Mouse (Mus musculus) 3134 (cell line): Measurements from ENCODE around the gene Ap1m2.
"Not testable (repeated sequence)": the region's sequence is repeated elsewhere in the genome, so short reads cannot be mapped to it uniquely, and the experiment has no call there.

Experiments
- DNase-seq: peaks from one replicate; pipeline ENCODE4 v3.0.0-alpha.2; 2011; ENCODE audit warnings: low spot score; ENCODE audit not compliant: insufficient read length; ENCODE audit errors: extremely low read depth

Gene Ap1m2

GRCm38 (mm10) chr9:21264272-21264999, 47.7 kb downstream of the Ap1m2 start:
- no peak for DNase-seq

- no peak for DNase-seq
Observed at GRCm38 (mm10) chr9:21261831-21262230, 50.3 kb downstream of the Ap1m2 start.

- no peak for DNase-seq
Observed at GRCm38 (mm10) chr9:21260491-21261040, 51.6 kb downstream of the Ap1m2 start.

GRCm38 (mm10) chr9:21256349-21256748, 55.8 kb downstream of the Ap1m2 start:
- DNase-seq: not testable (repeated sequence)

- DNase-seq: no peak
Observed at GRCm38 (mm10) chr9:21254690-21255089, 57.4 kb downstream of the Ap1m2 start.

GRCm38 (mm10) chr9:21251116-21251735, 60.9 kb downstream of the Ap1m2 start:
- DNase-seq: no peak

GRCm38 (mm10) chr9:21250509-21250908, 61.6 kb downstream of the Ap1m2 start:
- DNase-seq: no peak

GRCm38 (mm10) chr9:21249629-21250508, 62.3 kb downstream of the Ap1m2 start:
- DNase-seq: no peak

- DNase-seq: no peak
Observed at GRCm38 (mm10) chr9:21248326-21248725, 63.8 kb downstream of the Ap1m2 start, which contains the start of gene S1pr5. TSS of gene S1pr5 (minus strand) at chr9:21248443.

GRCm38 (mm10) chr9:21246342-21246741, 65.8 kb downstream of the Ap1m2 start:
- DNase-seq: no peak

- no peak for DNase-seq
Observed at GRCm38 (mm10) chr9:21245113-21245487, 67.0 kb downstream of the Ap1m2 start.

- DNase-seq: no peak
Observed at GRCm38 (mm10) chr9:21244428-21245112, 67.6 kb downstream of the Ap1m2 start.
